Mouse (Mus musculus): Measurements from ENCODE around the gene Arhgap28.

Gene Arhgap28

GRCm38 (mm10) chr17:67930957-67931356 lies 73.0 kb downstream of the Arhgap28 start:
- DNase-seq: no peak

DNA sequence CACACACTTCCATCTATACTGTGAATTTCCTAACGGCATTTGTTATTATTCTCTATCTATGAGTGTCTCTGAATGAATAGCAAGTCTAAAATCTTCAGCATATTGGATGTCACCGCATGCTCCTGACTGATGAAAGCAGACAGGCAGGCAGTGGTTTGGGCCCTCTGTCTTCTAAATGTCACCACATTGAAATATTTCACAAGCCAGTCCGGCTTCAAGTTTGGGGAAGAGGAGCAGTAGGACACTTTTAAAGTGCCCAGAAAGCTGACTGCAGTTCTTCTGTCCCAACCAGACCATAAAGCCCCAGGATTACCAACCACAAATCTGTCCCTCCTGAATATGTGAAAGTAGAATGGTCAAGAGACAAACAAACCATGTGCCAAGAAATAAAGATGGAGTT lies 73.5 kb downstream of the Arhgap28 start:
- DNase-seq: no peak

- DNase-seq: no peak
Observed at GRCm38 (mm10) chr17:67928280-67928679, 75.6 kb downstream of the Arhgap28 start.

DNA sequence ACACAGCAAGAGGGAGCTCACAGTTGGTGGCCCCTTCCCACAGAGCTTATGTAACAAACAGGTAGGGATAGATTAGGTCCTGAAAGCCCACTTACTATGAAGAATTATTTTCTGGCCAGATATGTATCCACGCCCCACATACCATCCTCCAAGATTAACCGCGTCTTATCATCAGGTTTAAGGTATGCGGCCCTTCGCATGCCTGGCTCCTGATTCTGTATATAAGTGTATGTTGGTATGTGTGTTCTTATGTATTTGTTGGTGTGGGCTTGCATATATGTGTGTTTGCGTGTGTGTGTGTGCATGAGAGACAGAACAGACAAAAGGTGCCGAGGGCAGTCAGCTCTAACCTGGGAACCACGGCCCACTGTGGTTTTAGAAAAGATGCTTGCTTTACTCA lies 76.1 kb downstream of the Arhgap28 start:
- DNase-seq: no peak

GRCm38 (mm10) chr17:67919959-67920358 lies 84.0 kb downstream of the Arhgap28 start:
- no peak for DNase-seq

DNA sequence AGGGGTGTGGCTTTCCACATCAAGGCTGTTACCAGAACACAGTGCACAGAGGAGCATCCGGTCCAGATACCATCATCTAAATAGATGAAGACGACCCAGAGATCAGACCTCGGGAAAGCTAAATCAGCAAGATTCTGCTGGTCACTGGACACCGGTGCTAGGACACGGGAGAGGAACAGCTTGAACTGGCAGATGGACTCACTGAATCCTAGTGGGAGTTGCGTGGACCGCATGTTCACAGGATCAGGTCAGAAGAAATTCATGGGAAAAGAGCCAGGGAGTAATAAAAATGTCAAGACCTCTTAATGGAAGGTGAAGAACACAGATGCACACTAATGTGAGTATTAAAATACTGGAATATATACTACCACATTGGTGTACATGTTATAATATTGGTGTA lies 85.7 kb downstream of the Arhgap28 start:
- DNase-seq: no peak

GRCm38 (mm10) chr17:67916901-67917300 lies 87.0 kb downstream of the Arhgap28 start:
- DNase-seq: no peak

- DNase-seq: peak; percentile 35
Observed at GRCm38 (mm10) chr17:67912640-67913039, 91.3 kb downstream of the Arhgap28 start.

DNA sequence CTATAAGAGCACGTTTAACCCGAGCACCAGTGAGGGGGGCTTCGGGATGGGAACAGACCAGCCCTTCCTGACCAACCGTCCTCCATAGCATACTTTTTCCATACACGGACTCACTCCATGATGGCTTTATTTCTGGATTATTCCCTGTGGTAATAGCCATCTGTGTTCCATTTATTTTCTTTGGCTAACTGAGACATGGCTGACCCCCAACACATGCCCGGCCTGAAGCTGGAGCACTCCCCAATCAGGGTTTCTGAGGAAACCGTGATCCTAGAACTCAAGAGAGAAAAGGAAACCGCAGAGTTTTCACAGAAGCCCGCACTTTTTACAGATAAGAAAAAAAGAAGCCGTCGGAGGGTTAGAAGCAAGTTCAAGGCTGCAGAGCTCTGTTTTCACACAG lies 91.9 kb downstream of the Arhgap28 start:
- DNase-seq: no peak

GRCm38 (mm10) chr17:67908537-67908936 lies 95.4 kb downstream of the Arhgap28 start:
- DNase-seq: no peak

GRCm38 (mm10) chr17:67908137-67908536 lies 95.8 kb downstream of the Arhgap28 start:
- DNase-seq: no peak

DNA sequence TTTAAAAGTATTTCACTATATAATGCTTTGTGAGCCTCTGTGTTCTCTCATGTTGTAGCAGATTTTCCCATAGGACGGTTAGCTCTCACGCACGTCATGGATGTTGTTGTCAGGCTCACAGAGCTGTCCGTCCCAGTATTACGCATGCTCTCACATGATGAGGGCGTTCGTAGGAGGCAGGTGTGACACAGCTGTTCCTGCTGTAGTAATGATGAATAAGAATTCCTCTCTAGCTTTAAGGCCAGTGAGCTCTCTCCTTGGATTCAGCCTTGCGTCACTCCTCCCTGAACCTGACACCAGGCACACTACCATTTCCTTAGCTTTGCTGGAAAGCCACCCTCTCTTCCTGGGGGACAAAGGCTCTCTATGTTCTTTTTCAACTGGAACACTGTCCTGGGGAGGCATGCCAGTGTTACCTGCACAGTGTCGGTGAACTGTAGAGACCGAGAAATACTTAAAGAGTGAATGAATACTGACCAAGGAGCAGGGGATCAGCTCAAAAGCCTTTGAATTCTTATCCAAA lies 96.3 kb downstream of the Arhgap28 start:
- DNase-seq: no peak

DNA sequence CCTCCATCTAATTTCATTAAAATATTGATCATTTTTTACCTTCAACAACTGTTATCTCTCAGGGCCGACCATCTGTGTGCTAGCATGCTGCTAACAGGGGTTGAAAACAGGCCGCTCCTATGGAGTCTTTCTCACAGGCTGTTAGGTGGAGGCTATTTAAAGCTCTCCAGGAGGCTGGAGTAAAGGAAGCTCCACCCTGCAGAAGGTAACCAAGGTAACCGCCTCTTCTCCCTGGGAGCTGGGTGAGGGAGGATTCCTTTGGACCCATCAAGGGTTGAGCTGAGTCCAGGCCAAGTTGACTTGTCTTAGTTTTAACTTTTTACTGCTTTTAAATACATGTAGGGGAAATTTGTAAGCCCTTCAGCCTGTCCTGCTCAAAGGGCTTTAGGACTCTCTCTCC lies 97.7 kb downstream of the Arhgap28 start:
- no peak for DNase-seq

- DNase-seq: no peak
Observed at GRCm38 (mm10) chr17:67904315-67904944, 99.5 kb downstream of the Arhgap28 start.

DNA sequence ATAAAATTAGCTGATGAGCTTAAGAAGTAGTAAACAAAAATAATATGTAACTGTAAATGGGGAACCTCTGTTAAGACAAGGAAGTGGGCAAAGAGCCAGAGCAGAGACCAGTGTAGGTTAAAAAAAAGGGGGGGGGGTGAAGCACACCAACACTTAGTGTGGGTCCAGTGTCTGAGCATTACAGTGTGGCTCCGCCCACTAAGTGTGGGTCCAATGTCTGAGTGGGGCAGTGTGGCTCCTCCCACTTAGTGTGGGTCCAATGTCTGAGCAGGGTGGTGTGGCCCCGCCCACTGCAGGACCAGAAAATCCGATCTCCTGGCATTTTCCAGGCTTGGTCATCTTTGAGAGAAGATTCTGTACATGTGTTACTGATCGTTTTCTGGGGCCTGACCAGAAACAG lies 101.1 kb downstream of the Arhgap28 start:
- no peak for DNase-seq

GRCm38 (mm10) chr17:67901161-67901560 lies 102.8 kb downstream of the Arhgap28 start:
- DNase-seq: no peak

DNA sequence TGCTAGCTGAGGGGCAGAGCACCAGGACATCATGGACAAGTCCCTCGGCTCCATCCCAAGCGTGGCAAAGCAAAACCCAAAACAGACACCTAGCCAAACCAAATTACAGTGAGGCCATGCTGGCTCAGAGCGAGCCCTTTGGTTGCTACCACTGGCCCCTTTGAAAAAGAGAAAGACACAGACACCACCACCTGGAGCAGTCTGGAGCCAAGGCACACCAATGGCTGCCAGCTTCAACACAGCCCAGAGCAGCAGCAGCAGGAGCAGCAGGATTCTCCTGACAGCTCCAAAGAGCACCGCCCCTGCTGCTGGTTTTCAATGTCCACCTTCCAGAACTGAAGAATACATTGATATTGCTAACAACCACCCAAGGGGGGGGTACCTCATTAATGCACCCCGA lies 104.5 kb downstream of the Arhgap28 start:
- DNase-seq: no peak

GRCm38 (mm10) chr17:67896413-67896812 lies 107.5 kb downstream of the Arhgap28 start:
- DNase-seq: no peak

DNA sequence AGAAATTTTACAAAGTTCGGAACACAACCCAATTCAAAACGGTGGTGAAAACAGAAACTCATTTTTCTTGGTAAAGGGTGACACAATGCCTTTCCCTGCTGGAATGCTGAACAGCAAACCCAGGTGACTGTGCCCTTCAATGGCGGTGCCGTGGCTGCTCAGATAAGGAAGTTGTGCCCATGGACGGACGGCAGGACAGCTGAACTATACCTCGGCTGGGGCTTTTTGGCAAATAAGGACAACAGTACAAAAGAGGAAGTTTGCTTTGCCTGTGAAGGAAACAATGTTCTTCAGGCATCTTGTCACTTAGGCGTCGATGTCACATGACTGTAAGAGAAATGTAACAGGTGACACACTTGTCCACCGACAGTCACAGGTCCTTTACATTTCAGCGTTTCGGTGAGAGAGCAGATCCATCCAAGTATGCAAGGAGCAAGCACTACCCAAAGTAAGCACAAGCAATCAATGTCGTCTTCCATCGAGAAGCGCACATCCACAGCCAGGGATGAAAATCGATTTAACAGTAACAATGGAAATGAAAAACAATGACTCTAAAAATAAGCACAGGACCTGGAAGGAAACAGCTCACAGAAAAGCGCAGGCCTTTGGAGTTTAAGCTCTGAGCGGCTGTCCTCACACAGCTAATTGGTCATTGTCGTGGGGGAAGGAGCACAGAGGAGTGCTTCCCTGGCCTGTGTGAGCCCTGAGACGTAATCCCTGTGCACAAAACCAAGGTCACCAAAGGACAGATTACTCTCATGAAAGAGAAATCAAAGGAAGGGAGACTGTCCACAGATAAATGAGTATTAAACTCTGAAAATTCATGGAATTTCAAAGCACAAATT lies 114.2 kb downstream of the Arhgap28 start:
- DNase-seq: no peak

- no peak for DNase-seq
Observed at GRCm38 (mm10) chr17:67888081-67888480, 115.8 kb downstream of the Arhgap28 start.

DNA sequence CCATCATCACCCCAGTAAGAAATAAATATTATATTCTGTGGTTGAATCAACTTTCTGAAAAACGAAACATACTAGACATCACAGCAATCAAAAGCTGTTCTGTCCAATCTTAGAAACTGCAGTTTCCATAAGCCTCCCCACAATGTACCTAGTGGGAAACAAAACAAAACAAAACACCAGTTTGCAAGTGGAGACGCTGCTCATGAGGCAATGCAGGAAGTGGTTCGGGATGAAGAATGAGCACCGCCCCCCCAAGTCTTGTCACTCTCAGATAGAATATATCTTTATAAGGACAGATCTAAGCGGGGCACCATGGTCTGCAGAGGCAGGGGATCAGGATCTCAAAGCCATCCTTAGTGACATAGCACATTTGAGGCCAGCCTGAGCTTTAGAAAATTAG lies 117.6 kb downstream of the Arhgap28 start:
- no peak for DNase-seq

GRCm38 (mm10) chr17:67877599-67877998 lies 126.3 kb downstream of the Arhgap28 start:
- no peak for DNase-seq

DNA sequence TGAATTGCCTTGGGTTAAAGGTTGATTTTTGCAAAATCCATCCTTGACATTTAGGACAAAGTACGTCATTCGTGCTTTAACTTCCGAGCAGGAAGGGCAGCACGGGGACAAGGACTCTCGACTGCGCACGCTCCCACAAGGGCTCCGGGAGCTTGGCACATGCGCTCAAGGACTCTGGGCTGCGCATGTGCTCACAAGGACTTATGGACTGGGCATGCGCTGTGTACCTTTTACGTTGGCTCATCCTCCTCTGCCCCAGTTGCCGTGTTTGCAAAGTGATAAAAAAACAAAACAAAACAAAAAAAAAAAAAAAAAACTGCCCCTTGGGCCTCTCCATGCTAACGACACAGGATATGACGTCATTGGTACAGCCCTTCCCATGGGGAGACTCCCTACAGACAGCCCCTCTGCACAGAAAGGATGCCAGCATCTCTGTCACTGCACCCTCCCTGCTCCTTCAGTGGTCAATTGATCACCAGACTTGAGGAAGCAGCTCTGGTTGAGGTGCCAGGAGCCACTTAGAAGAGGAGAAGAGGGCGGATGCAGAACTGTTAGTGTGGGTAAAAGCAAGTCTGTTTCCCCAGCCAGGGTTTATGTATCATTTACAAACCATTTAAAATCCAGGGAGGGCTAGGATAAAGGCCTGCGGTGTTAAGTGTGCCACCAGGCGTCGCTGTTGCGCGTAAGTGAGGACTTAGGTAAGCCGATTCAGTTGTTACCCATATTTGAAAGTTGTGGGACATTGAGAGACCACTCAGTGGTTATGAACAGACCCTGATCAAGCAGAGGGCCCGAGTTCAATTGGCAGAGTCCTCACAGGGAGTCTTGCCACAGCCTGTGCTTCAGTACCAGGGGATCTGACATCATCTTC lies 134.0 kb downstream of the Arhgap28 start:
- DNase-seq: peak; percentile 68

Data from thymus, postnatal 4 days (tissue).